Mouse (Mus musculus) thymus, postnatal 10 days (tissue): ENCODE data around the gene Xrcc4.

Experiments used
- DNase-seq, 2 experiments: peaks; one replicate each; pipeline ENCODE4 v3.0.0; 2021; ENCODE audit warnings: low spot score in 2 of 2

The Xrcc4 gene

GRCm38 (mm10) chr13:89739696-89740242 lies 349.6 kb downstream of the Xrcc4 start:
- DNase-seq = no peak

- DNase-seq = peak; percentile 34 to 43
Measured at GRCm38 (mm10) chr13:89738776-89739695, 350.4 kb downstream of the Xrcc4 start.

- no peak for DNase-seq
Measured at GRCm38 (mm10) chr13:89738275-89738674, 351.1 kb downstream of the Xrcc4 start.

- DNase-seq = no peak
Measured at GRCm38 (mm10) chr13:89735111-89735510, 354.3 kb downstream of the Xrcc4 start.

GRCm38 (mm10) chr13:89726492-89726891 lies 362.9 kb downstream of the Xrcc4 start:
- no peak for DNase-seq
